Mouse (Mus musculus): Measurements from ENCODE around the gene Cfap74. TPM values are rescaled to one million over a fixed set of nuclear protein-coding genes. Genes with fewer than 3 reads are reported as not detected.
A peak's percentile ranks its signal among the peaks of the same experiment; 100 is the strongest.

Cfap74 gene
- polyA plus RNA-seq, 1 experiment from 2014 or later: 10.8 TPM

GRCm38 (mm10) chr4:155494891-155495290 lies 85.9 kb downstream of the Cfap74 start:
- H3K4me1 ChIP-seq: peaks cover 36% of the 10 kb centered on the region
- no peaks in the 10 kb centered on the region for H3K9me3 ChIP-seq
- 86% methylated on average over 4 of the region's 4 CpGs for WGBS
- no peaks in the 10 kb centered on the region for H3K27me3 ChIP-seq (ENCODE audit: poor library complexity, severe bottlenecking)
- H3K27ac ChIP-seq: no peak overlapping the region
- DNase-seq (ENCODE audit: extremely low spot score, low spot score): no peak
- H3K36me3 ChIP-seq (replicated peaks): peaks cover 36% of the 10 kb centered on the region
- H3K4me3 ChIP-seq: peak overlapping the region; percentile 14; the same call in 1 of the 2 replicates

- Histone ChIP-seq H3K27ac (no peak overlapping the region), H3K36me3 (replicated peaks) (peaks cover 63% of the 10 kb centered on the region), H3K27me3 (ENCODE audit: poor library complexity, severe bottlenecking) (no peaks in the 10 kb centered on the region), H3K9me3 (no peaks in the 10 kb centered on the region), H3K4me3 (no peak overlapping the region), H3K4me1 (peaks cover 22% of the 10 kb centered on the region)
- 91% methylated on average over 3 of the region's 3 CpGs for WGBS
- DNase-seq (ENCODE audit: extremely low spot score, low spot score): no peak
These were observed 89.0 kb downstream of the Cfap74 start for GRCm38 (mm10) chr4:155497963-155498362.

DNA sequence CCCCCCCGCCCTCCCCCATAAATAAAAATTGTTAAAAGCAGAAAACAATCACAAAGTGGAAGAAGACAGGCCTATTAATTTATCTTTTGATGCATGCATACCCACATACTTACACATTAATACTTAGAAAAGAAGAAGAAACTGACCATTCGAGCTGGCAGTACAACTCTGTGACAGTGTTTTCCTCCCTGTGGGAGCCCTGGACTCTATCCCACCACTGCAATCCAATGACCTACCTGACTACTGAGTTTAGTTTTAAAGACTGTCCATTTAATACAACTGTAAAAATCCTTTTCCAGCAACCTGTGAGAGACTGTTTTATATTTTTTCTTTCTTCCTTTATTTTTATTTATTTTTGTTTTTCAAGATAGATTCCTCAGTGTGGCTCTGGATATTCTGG lies 92.1 kb downstream of the Cfap74 start:
- WGBS: 75% methylated on average over 2 of the region's 2 CpGs
- peaks cover 79% of the 10 kb centered on the region for H3K36me3 ChIP-seq (replicated peaks)

DNA sequence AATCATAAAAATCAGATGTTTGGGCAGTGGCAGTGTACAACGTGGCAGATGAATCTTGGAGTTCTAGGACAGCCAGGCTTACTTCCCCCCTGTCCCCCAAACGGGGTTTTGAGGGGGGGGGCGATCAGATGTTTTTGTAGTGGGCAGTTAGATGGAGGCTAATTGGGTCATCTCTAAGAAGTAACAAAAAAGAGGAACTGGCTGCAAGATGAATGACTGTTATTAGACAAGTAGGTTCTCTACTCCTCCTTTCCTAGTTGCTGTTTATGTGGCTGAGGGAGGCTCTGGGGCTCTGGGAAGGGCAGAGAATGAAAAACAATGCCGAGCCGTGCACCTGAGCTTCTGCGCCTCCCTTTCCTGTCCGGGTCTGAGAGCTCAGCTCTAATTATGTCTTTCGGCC lies 96.1 kb downstream of the Cfap74 start:
- Histone ChIP-seq H3K4me3 (no peak overlapping the region), H3K27ac (no peak overlapping the region), H3K27me3 (ENCODE audit: poor library complexity, severe bottlenecking) (no peaks in the 10 kb centered on the region), H3K9me3 (no peaks in the 10 kb centered on the region), H3K36me3 (replicated peaks) (peaks cover 57% of the 10 kb centered on the region), H3K4me1 (peaks cover 10% of the 10 kb centered on the region; the same call in 1 of the 2 replicates)
- no peak for DNase-seq (ENCODE audit: extremely low spot score, low spot score)
- 83% methylated on average over 8 of the region's 8 CpGs for WGBS

More for the DNA sequence above, 92.1 kb downstream of the Cfap74 start:
- Histone ChIP-seq H3K27ac (no peak overlapping the region), H3K27me3 (ENCODE audit: poor library complexity, severe bottlenecking) (no peaks in the 10 kb centered on the region), H3K9me3 (no peaks in the 10 kb centered on the region), H3K4me1 (peaks cover 10% of the 10 kb centered on the region; the same call in 1 of the 2 replicates), H3K4me3 (no peak overlapping the region)
- no peak for DNase-seq (ENCODE audit: extremely low spot score, low spot score)

- peaks cover 54% of the 10 kb centered on the region for H3K36me3 ChIP-seq (replicated peaks)
- H3K4me3 ChIP-seq: no peak overlapping the region
- no peaks in the 10 kb centered on the region for H3K9me3 ChIP-seq
- WGBS: 85% methylated on average over 5 of the region's 5 CpGs
- peaks cover 13% of the 10 kb centered on the region for H3K4me1 ChIP-seq
- no peak for DNase-seq (ENCODE audit: extremely low spot score, low spot score)
- no peaks in the 10 kb centered on the region for H3K27me3 ChIP-seq (ENCODE audit: poor library complexity, severe bottlenecking)
- no peak overlapping the region for H3K27ac ChIP-seq
These were observed 96.8 kb downstream of the Cfap74 start for GRCm38 (mm10) chr4:155505671-155506295.

DNA sequence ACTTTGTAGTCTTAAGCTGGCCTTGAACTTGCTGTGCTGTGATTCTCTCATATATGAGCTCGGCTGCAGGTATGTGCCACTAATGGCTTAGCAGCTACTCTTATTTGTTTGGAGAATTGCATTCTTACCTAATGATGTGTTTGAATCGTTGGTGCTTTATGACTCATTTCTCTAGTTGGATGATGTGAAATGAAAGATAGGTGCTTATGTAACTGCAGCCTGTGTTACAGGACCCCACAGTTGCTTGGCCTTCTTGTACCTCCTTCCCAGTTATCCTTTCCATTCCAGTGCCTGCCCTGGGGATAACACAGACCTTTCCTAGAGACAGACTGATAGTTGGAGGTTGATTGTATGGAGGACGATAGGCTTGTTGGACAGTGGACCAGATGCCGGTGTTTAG lies 99.6 kb downstream of the Cfap74 start:
- no peak for DNase-seq (ENCODE audit: extremely low spot score, low spot score)
- no peaks in the 10 kb centered on the region for H3K27me3 ChIP-seq (ENCODE audit: poor library complexity, severe bottlenecking)
- peaks cover 45% of the 10 kb centered on the region for H3K36me3 ChIP-seq (replicated peaks)
- WGBS: 91% methylated on average over 4 of the region's 4 CpGs
- H3K4me1 ChIP-seq: peaks cover 11% of the 10 kb centered on the region
- H3K4me3 ChIP-seq: no peak overlapping the region
- H3K27ac ChIP-seq: no peak overlapping the region
- H3K9me3 ChIP-seq: no peaks in the 10 kb centered on the region

DNA sequence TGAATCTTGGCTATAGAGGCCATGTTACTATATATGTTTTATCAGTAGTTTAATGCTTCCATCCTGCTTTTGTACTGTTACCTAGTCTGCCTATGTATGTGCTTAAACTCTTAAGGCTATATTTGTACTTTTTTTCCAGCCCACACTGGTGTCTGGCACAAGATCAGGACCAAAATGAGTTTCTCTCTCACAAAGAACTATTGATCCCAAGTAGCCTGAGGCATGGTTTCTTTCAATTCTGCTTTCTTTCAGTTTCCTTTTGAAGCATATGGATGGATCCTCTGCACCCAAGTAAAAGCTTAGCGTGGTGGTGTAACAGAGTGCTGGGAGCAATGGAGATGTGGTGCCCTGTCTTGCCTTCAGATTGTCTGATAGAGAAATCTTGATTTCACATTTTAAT lies 102.0 kb downstream of the Cfap74 start:
- no peak overlapping the region for H3K27ac ChIP-seq
- no peak for DNase-seq (ENCODE audit: extremely low spot score, low spot score)
- peaks cover 4% of the 10 kb centered on the region; the same call in 1 of the 2 replicates for H3K4me1 ChIP-seq
- H3K9me3 ChIP-seq: no peaks in the 10 kb centered on the region
- 80% methylated on average over 1 of the region's 1 CpGs for WGBS
- peaks cover 42% of the 10 kb centered on the region for H3K36me3 ChIP-seq (replicated peaks)
- H3K4me3 ChIP-seq: no peak overlapping the region
- no peaks in the 10 kb centered on the region for H3K27me3 ChIP-seq (ENCODE audit: poor library complexity, severe bottlenecking)

GRCm38 (mm10) chr4:155514810-155515209 lies 105.8 kb downstream of the Cfap74 start:
- Histone ChIP-seq H3K4me1 (peaks cover 4% of the 10 kb centered on the region; the same call in 1 of the 2 replicates), H3K9me3 (no peaks in the 10 kb centered on the region), H3K36me3 (replicated peaks) (peaks cover 64% of the 10 kb centered on the region), H3K27me3 (ENCODE audit: poor library complexity, severe bottlenecking) (no peaks in the 10 kb centered on the region), H3K4me3 (no peak overlapping the region), H3K27ac (no peak overlapping the region)
- 94% methylated on average over 2 of the region's 2 CpGs for WGBS
- DNase-seq (ENCODE audit: extremely low spot score, low spot score): no peak

Other genes starting within 250 kb of the Cfap74 start
- gene Ski, start 186.6 kb upstream of the Cfap74 start, polyA plus RNA-seq (2016; fragmentation: Nextera tagmentation; extraction: Ambion mirVana): 8.6 and 9.7 TPM in 2 replicates
- gene Faap20, start 159.4 kb upstream of the Cfap74 start, polyA plus RNA-seq (2016; fragmentation: Nextera tagmentation; extraction: Ambion mirVana): 108 and 110 TPM in 2 replicates
- 15.5 and 16.8 TPM in 2 replicates for gene Prkcz, start 47.8 kb upstream of the Cfap74 start, polyA plus RNA-seq (2016; fragmentation: Nextera tagmentation; extraction: Ambion mirVana)
- gene Gabrd, start 11.1 kb upstream of the Cfap74 start, polyA plus RNA-seq (2016; fragmentation: Nextera tagmentation; extraction: Ambion mirVana): not detected in 2 replicates
- gene Tmem52, start 59.9 kb downstream of the Cfap74 start, polyA plus RNA-seq (2016; fragmentation: Nextera tagmentation; extraction: Ambion mirVana): not detected in 2 replicates
- 607 and 643 TPM in 2 replicates for gene Gnb1, start 82.2 kb downstream of the Cfap74 start, polyA plus RNA-seq (2016; fragmentation: Nextera tagmentation; extraction: Ambion mirVana)
- 118 and 122 TPM in 2 replicates for gene Nadk, start 153.2 kb downstream of the Cfap74 start, polyA plus RNA-seq (2016; fragmentation: Nextera tagmentation; extraction: Ambion mirVana)
- 10.7 and 12.9 TPM in 2 replicates for gene Slc35e2, start 192.2 kb downstream of the Cfap74 start, polyA plus RNA-seq (2016; fragmentation: Nextera tagmentation; extraction: Ambion mirVana)
- 83.9 and 86.7 TPM in 2 replicates for gene Cdk11b, start 215.7 kb downstream of the Cfap74 start, polyA plus RNA-seq (2016; fragmentation: Nextera tagmentation; extraction: Ambion mirVana)
- gene Gm10563, start 236.2 kb downstream of the Cfap74 start, polyA plus RNA-seq (2016; fragmentation: Nextera tagmentation; extraction: Ambion mirVana): not detected in 2 replicates
- gene Mmp23, start 244.2 kb downstream of the Cfap74 start, polyA plus RNA-seq (2016; fragmentation: Nextera tagmentation; extraction: Ambion mirVana): 1.8 and 2.8 TPM in 2 replicates